Mouse (Mus musculus) limb, embryonic 11.5 days (tissue): ENCODE measurements around the gene Slc22a18. TPM values are rescaled to one million over a fixed set of nuclear protein-coding genes. Genes with fewer than 3 reads are reported as not detected.
A peak's percentile ranks its signal among the peaks of the same experiment; 100 is the strongest.

Experiments used
- ATAC-seq: fragments of 200-750 bp; cut with Nextera tagmentation; 2 replicates; pipeline ENCODE4 v1.8.0; 2017; ENCODE audit warnings: low read depth; ENCODE audit not compliant: insufficient number of reproducible peaks, low FRiP score, low TSS enrichment
- DNase-seq: peaks from one replicate; pipeline ENCODE4 v3.0.0-alpha.2; 2015; ENCODE audit warnings: low spot score
- H3K27ac ChIP-seq: fragments of 300-500 bp; sonication (generic); replicated peaks from 2 replicates; pipeline ENCODE4 v1.5.1; 2014; ENCODE audit warnings: low read depth, mild to moderate bottlenecking, low read length
- H3K27me3 ChIP-seq: fragments of 300-500 bp; sonication (generic); 2 replicates; pipeline ENCODE4 v1.6.1; 2014; ENCODE audit warnings: mild to moderate bottlenecking, low read length, mixed read lengths; ENCODE audit not compliant: control insufficient read depth, insufficient read depth
- H3K36me3 ChIP-seq: fragments of 300-500 bp; sonication (generic); 2 replicates; pipeline ENCODE4 v1.6.1; 2014; ENCODE audit warnings: mild to moderate bottlenecking, low read length, moderate library complexity, mixed read lengths; ENCODE audit not compliant: control insufficient read depth, insufficient read depth
- H3K4me1 ChIP-seq: fragments of 300-500 bp; sonication (generic); 2 replicates; pipeline ENCODE4 v1.6.1; 2014; ENCODE audit warnings: low read length, mixed read lengths; ENCODE audit not compliant: control insufficient read depth, insufficient read depth
- H3K4me2 ChIP-seq: fragments of 300-500 bp; sonication (generic); 2 replicates; pipeline ENCODE4 v1.6.1; 2014; ENCODE audit warnings: low read depth, mild to moderate bottlenecking, moderate library complexity; ENCODE audit not compliant: severe bottlenecking
- H3K4me3 ChIP-seq: fragments of 300-500 bp; sonication (generic); 2 replicates; pipeline ENCODE4 v1.5.1; 2014; ENCODE audit warnings: low read depth, low read length
- H3K9ac ChIP-seq: fragments of 300-500 bp; sonication (generic); 2 replicates; pipeline ENCODE4 v1.6.1; 2014; ENCODE audit warnings: mild to moderate bottlenecking, low read length
- H3K9me3 ChIP-seq: fragments of 300-500 bp; sonication (generic); 2 replicates; pipeline ENCODE4 v1.6.1; 2016; ENCODE audit warnings: low read length; ENCODE audit not compliant: control insufficient read depth
- WGBS: fragments of 180-500 bp; shearing (Covaris S2); extraction: QIAGEN DNeasy Blood & Tissue Kit; methylation state at CpG from one replicate; pipeline ENCODE4 v1.1.7; 2014; 5-methylcytosine and 5-hydroxymethylcytosine counted together
- polyA plus RNA-seq: library from polyadenylated mRNA; unstranded; fragments of >200 nt; fragmentation: Nextera tagmentation; extraction: Ambion mirVana; gene quantifications from 2 replicates; pipeline ENCODE4 v1.2.1, GENCODE M21; 2014

Gene Slc22a18
- polyA plus RNA-seq, 1 experiment from 2014 or later, result 0.97 TPM

- peak; percentile 66 for DNase-seq
- no peak overlapping the region for H3K9ac ChIP-seq
- H3K4me2 ChIP-seq, result no peak overlapping the region
- no peaks in the 10 kb centered on the region for H3K27me3 ChIP-seq
- no peak for ATAC-seq
- 91% methylated on average over 2 of the region's 2 CpGs for WGBS
- no peaks in the 10 kb centered on the region for H3K9me3 ChIP-seq
- no peak overlapping the region for H3K27ac ChIP-seq
- peaks cover 6% of the 10 kb centered on the region; the same call in 1 of the 2 replicates for H3K4me1 ChIP-seq
- peaks cover 8% of the 10 kb centered on the region; the same call in 1 of the 2 replicates for H3K36me3 ChIP-seq
- H3K4me3 ChIP-seq, result no peak overlapping the region
Observed at GRCm38 (mm10) chr7:143544368-143544767, 70.8 kb downstream of the Slc22a18 start.

- no peak overlapping the region for H3K9ac ChIP-seq
- peaks cover 6% of the 10 kb centered on the region; the same call in 1 of the 2 replicates for H3K36me3 ChIP-seq
- no peak overlapping the region for H3K27ac ChIP-seq
- ATAC-seq, result no peak
- 75% methylated on average over 2 of the region's 2 CpGs for WGBS
- H3K4me2 ChIP-seq, result no peak overlapping the region
- no peak for DNase-seq
- no peaks in the 10 kb centered on the region for H3K9me3 ChIP-seq
- peaks cover 6% of the 10 kb centered on the region; the same call in 1 of the 2 replicates for H3K4me1 ChIP-seq
- no peak overlapping the region for H3K4me3 ChIP-seq
- H3K27me3 ChIP-seq, result no peaks in the 10 kb centered on the region
Observed at GRCm38 (mm10) chr7:143546554-143546953, 73.0 kb downstream of the Slc22a18 start.

GRCm38 (mm10) chr7:143548231-143548961 lies 74.9 kb downstream of the Slc22a18 start:
- under 1% methylated on average over 61 of the region's 63 CpGs for WGBS
- H3K27me3 ChIP-seq, result no peaks in the 10 kb centered on the region
- peak overlapping the region; percentile 96 for H3K4me3 ChIP-seq
- no peaks in the 10 kb centered on the region for H3K9me3 ChIP-seq
- H3K9ac ChIP-seq, result peak overlapping the region; percentile 95
- peaks cover 6% of the 10 kb centered on the region; the same call in 1 of the 2 replicates for H3K4me1 ChIP-seq
- H3K36me3 ChIP-seq, result peaks cover 8% of the 10 kb centered on the region; the same call in 1 of the 2 replicates
- peak; percentile 82 for DNase-seq
- peak overlapping the region; percentile 72 for H3K4me2 ChIP-seq
- H3K27ac ChIP-seq, result peak overlapping the region; percentile 90
- ATAC-seq, result peak; percentile 85

Other genes starting within 250 kb of the Slc22a18 start
- gene Cdkn1c, start 12.7 kb upstream of the Slc22a18 start, polyA plus RNA-seq, result 1,044 and 1,081 TPM in 2 replicates
- 7.5 and 9.6 TPM in 2 replicates for gene Phlda2, start 29.4 kb downstream of the Slc22a18 start, polyA plus RNA-seq
- gene Nap1l4, start 75.4 kb downstream of the Slc22a18 start, polyA plus RNA-seq, result 194 and 196 TPM in 2 replicates
- 62.2 and 65.7 TPM in 2 replicates for gene Cars, start 126.4 kb downstream of the Slc22a18 start, polyA plus RNA-seq
- gene Tnfrsf26, start 155.0 kb downstream of the Slc22a18 start, polyA plus RNA-seq, result 0.05 TPM in 1 of 2 replicates, not detected in the other
- gene Tnfrsf22, start 175.9 kb downstream of the Slc22a18 start, polyA plus RNA-seq, result 12.9 and 13.8 TPM in 2 replicates
- 0.09 and 0.58 TPM in 2 replicates for gene Tnfrsf23, start 212.1 kb downstream of the Slc22a18 start, polyA plus RNA-seq